Mouse (Mus musculus) MEL (cell line): ENCODE results near the gene Iqgap3. TPM values are rescaled to one million over a fixed set of nuclear protein-coding genes. Genes with fewer than 3 reads are reported as not detected.
A peak's percentile ranks its signal among the peaks of the same experiment; 100 is the strongest.

Experiments
- DNase-seq: peaks from one replicate; pipeline ENCODE4 v3.0.0; 2011; ENCODE audit warnings: low read depth, low spot score
- H3K27ac ChIP-seq: 2 replicates; pipeline ENCODE4 v1.5.1; 2012; ENCODE audit warnings: low read depth, mild to moderate bottlenecking, control low read depth, low read length, moderate library complexity; ENCODE audit not compliant: control insufficient read depth
- H3K27me3 ChIP-seq, 2 experiments: fragments of 150-350 bp in 1 of 2; sonication (generic) in 1 of 2; 2 replicates each; pipeline ENCODE4 v1.6.1; 2012; ENCODE audit warnings: low read length in 2 of 2, mild to moderate bottlenecking in 2 of 2, improper control_type of control experiment in 1 of 2, moderate library complexity in 1 of 2; ENCODE audit not compliant: insufficient read depth in 2 of 2, control insufficient read depth in 1 of 2
- H3K36me3 ChIP-seq, 2 experiments: 2 replicates each; pipeline ENCODE4 v1.6.1; 2012 to 2014; ENCODE audit warnings: low read length in 2 of 2, improper control_type of control experiment in 1 of 2, inconsistent platforms in 1 of 2, mild to moderate bottlenecking in 1 of 2; ENCODE audit not compliant: insufficient read depth in 2 of 2, control insufficient read depth in 1 of 2
- H3K4me1 ChIP-seq, 2 experiments: fragments of 150-350 bp in 1 of 2; sonication (generic) in 1 of 2; 2 replicates each; pipeline ENCODE4 v1.6.1; 2012; ENCODE audit warnings: low read length in 2 of 2, improper control_type of control experiment in 1 of 2, mild to moderate bottlenecking in 1 of 2; ENCODE audit not compliant: insufficient read depth in 2 of 2, control insufficient read depth in 1 of 2
- H3K4me3 ChIP-seq, 2 experiments: fragments of 150-350 bp in 1 of 2; sonication (generic) in 1 of 2; 2 replicates each; pipeline ENCODE4 v1.5.1; 2012; ENCODE audit warnings: low read depth in 2 of 2, low read length in 2 of 2, mild to moderate bottlenecking in 2 of 2, moderate library complexity in 2 of 2, control low read depth in 1 of 2, improper control_type of control experiment in 1 of 2; ENCODE audit not compliant: control insufficient read depth in 1 of 2, insufficient read depth in 1 of 2
- H3K79me2 ChIP-seq: 2 replicates; pipeline ENCODE4 v1.6.1; 2012; ENCODE audit warnings: mild to moderate bottlenecking, low read length, moderate library complexity; ENCODE audit not compliant: control insufficient read depth, poor library complexity, insufficient read depth
- H3K9ac ChIP-seq: 2 replicates; pipeline ENCODE4 v1.6.1; 2012; ENCODE audit warnings: low read depth, mild to moderate bottlenecking, control low read depth, low read length, moderate library complexity; ENCODE audit not compliant: control insufficient read depth, poor library complexity, severe bottlenecking
- H3K9me3 ChIP-seq: fragments of 150-350 bp; sonication (generic); replicated peaks from 2 replicates; pipeline ENCODE4 v1.6.1; 2012; ENCODE audit warnings: mild to moderate bottlenecking, low read length, improper control_type of control experiment, moderate library complexity; ENCODE audit not compliant: insufficient read depth
- CHD1 ChIP-seq: IDR thresholded peaks from 2 replicates; pipeline ENCODE4 v1.6.1; 2012; ENCODE audit warnings: low read depth, mild to moderate bottlenecking, inconsistent platforms, low read length, improper control_type of control experiment
- CTCF ChIP-seq, 3 experiments: IDR thresholded peaks in 2 of 3; conservative IDR thresholded peaks in 1 of 3; 2 replicates each; pipeline ENCODE4 v1.5.1; 2011 to 2012; ENCODE audit warnings: low read length in 3 of 3, low read depth in 2 of 3, mild to moderate bottlenecking in 2 of 3, improper control_type of control experiment in 1 of 3, inconsistent platforms in 1 of 3, mixed read lengths in 1 of 3, moderate library complexity in 1 of 3; ENCODE audit not compliant: control insufficient read depth in 1 of 3, insufficient read depth in 1 of 3, poor library complexity in 1 of 3, severe bottlenecking in 1 of 3
- E2F4 ChIP-seq: IDR thresholded peaks from 2 replicates; pipeline ENCODE4 v1.6.1; 2011; ENCODE audit warnings: low read depth, low read length, improper control_type of control experiment, borderline replicate concordance
- ELF1 ChIP-seq: IDR thresholded peaks from 2 replicates; pipeline ENCODE4 v1.6.1; 2014; ENCODE audit warnings: low read depth, mild to moderate bottlenecking, inconsistent platforms, low read length, improper control_type of control experiment, moderate library complexity
- GABPA ChIP-seq: IDR thresholded peaks from 2 replicates; pipeline ENCODE4 v1.6.1; 2012; ENCODE audit warnings: low read depth, mild to moderate bottlenecking, inconsistent platforms, low read length, improper control_type of control experiment, moderate library complexity
- GATA1 ChIP-seq: IDR thresholded peaks from 2 replicates; pipeline ENCODE4 v1.6.1; 2011; ENCODE audit warnings: low read depth, low read length, improper control_type of control experiment
- KAT2A ChIP-seq: conservative IDR thresholded peaks from 2 replicates; pipeline ENCODE4 v1.6.1; 2012; ENCODE audit warnings: low read depth, low read length, improper control_type of control experiment, inconsistent platforms
- MAZ ChIP-seq: IDR thresholded peaks from 2 replicates; pipeline ENCODE4 v1.6.1; 2012; ENCODE audit warnings: low read depth, mild to moderate bottlenecking, inconsistent platforms, low read length, improper control_type of control experiment
- MXI1 ChIP-seq: IDR thresholded peaks from 2 replicates; pipeline ENCODE4 v1.6.1; 2011; ENCODE audit warnings: mild to moderate bottlenecking, low read depth, low read length, improper control_type of control experiment
- MYB ChIP-seq: IDR thresholded peaks from 2 replicates; pipeline ENCODE4 v1.6.1; 2011; ENCODE audit warnings: mild to moderate bottlenecking, low read depth, low read length, improper control_type of control experiment
- NELFE ChIP-seq: IDR thresholded peaks from 2 replicates; pipeline ENCODE4 v1.6.1; 2011; ENCODE audit warnings: low read depth, low read length, improper control_type of control experiment
- NRF1 ChIP-seq: IDR thresholded peaks from 2 replicates; pipeline ENCODE4 v1.6.1; 2014; ENCODE audit warnings: low read depth, mild to moderate bottlenecking, inconsistent platforms, low read length, improper control_type of control experiment, moderate library complexity; ENCODE audit not compliant: poor library complexity, insufficient read depth, severe bottlenecking
- POLR2AphosphoS2 ChIP-seq: IDR thresholded peaks from 2 replicates; pipeline ENCODE4 v1.6.1; 2011; ENCODE audit warnings: low read length, improper control_type of control experiment
- POLR2AphosphoS5 ChIP-seq: IDR thresholded peaks from 2 replicates; pipeline ENCODE4 v1.6.1; 2012; ENCODE audit warnings: low read depth, borderline replicate concordance, mild to moderate bottlenecking, inconsistent platforms, low read length, moderate library complexity, mixed read lengths
- RCOR1 ChIP-seq: IDR thresholded peaks from 2 replicates; pipeline ENCODE4 v1.6.1; 2012; ENCODE audit warnings: low read depth, mild to moderate bottlenecking, inconsistent platforms, low read length, improper control_type of control experiment
- SMC3 ChIP-seq: IDR thresholded peaks from 2 replicates; pipeline ENCODE4 v1.6.1; 2011; ENCODE audit warnings: low read depth, low read length, improper control_type of control experiment
- TAL1 ChIP-seq: IDR thresholded peaks from 2 replicates; pipeline ENCODE4 v1.6.1; 2012; ENCODE audit warnings: mild to moderate bottlenecking, inconsistent platforms, low read length, moderate library complexity, mixed read lengths
- USF1 ChIP-seq: IDR thresholded peaks from 2 replicates; pipeline ENCODE4 v1.6.1; 2014; ENCODE audit warnings: low read depth, mild to moderate bottlenecking, inconsistent platforms, low read length, improper control_type of control experiment, moderate library complexity
- ZKSCAN1 ChIP-seq: IDR thresholded peaks from 2 replicates; pipeline ENCODE4 v1.6.1; 2012; ENCODE audit warnings: low read depth, mild to moderate bottlenecking, inconsistent platforms, low read length, improper control_type of control experiment, moderate library complexity
- ZNF384 ChIP-seq: IDR thresholded peaks from 2 replicates; pipeline ENCODE4 v1.6.1; 2012; ENCODE audit warnings: low read depth, mild to moderate bottlenecking, inconsistent platforms, low read length, improper control_type of control experiment
- polyA plus RNA-seq, 2 experiments: library from polyadenylated mRNA; stranded (reverse) in 1 of 2; unstranded in 1 of 2; fragments of >175 nt in 1 of 2; fragments of >200 nt in 1 of 2; gene quantifications; 2 replicates each; pipeline versions ENCODE4 v1.2.1 to v1.2.4; 2012; ENCODE audit warnings: low replicate concordance in 2 of 2, low read depth in 1 of 2; ENCODE audit not compliant: insufficient read length in 2 of 2, insufficient read depth in 1 of 2, missing spikeins in 1 of 2
- total RNA-seq: library from RNA; depleted of rRNA; stranded (reverse); fragments of 300-350 nt; gene quantifications from 2 replicates; pipeline ENCODE4 v1.2.3, GENCODE M21; 2012

Gene Iqgap3
- total and polyA plus RNA-seq, 3 experiments: 21.1 to 42.5 TPM; not detected in 1

- Histone ChIP-seq H3K4me1 (no peaks in the 10 kb centered on the region; a peak in 1 of 4 replicates), H3K79me2 (peaks cover 27% of the 10 kb centered on the region), H3K27ac (no peak overlapping the region), H3K36me3 (peaks cover 0 to 37% of the 10 kb centered on the region in 2 experiments; a peak in 3 of 4 replicates)
- no peak for TF ChIP-seq USF1
- TF ChIP-seq RCOR1: no peak
- TF ChIP-seq ZKSCAN1: no peak
- TF ChIP-seq GATA1: no peak
- no peak for TF ChIP-seq ELF1
- no peak for TF ChIP-seq MYB
- TF ChIP-seq KAT2A: no peak
- TF ChIP-seq E2F4: no peak
- no peak for TF ChIP-seq CHD1
- no peak for TF ChIP-seq MAZ
- TF ChIP-seq POLR2AphosphoS5: no peak
- no peak for TF ChIP-seq ZNF384
- no peak for TF ChIP-seq NELFE
- no peak for TF ChIP-seq NRF1
- TF ChIP-seq, all 39 proteins: peak for 0
- H3K9ac ChIP-seq: no peak overlapping the region
- no peaks in the 10 kb centered on the region for H3K27me3 ChIP-seq
- DNase-seq: no peak
- H3K9me3 ChIP-seq: no peaks in the 10 kb centered on the region
- no peak overlapping the region for H3K4me3 ChIP-seq
Observed at GRCm38 (mm10) chr3:88156817-88157216, 75.0 kb downstream of the Iqgap3 start.

GRCm38 (mm10) chr3:88157771-88158597 lies 76.2 kb downstream of the Iqgap3 start:
- H3K9ac ChIP-seq: no peak overlapping the region
- peak; percentile 47 for DNase-seq
- TF ChIP-seq ELF1 (no peak), POLR2AphosphoS2 (no peak), GABPA (no peak), USF1 (no peak), MXI1 (no peak), POLR2AphosphoS5 (no peak), CTCF (IDR thresholded peaks at IDR 0.05 in 2 of 3, conservative IDR thresholded peaks at IDR 0.05 in 1 of 3; ENCODE audit: control insufficient read depth in 1 of 3, insufficient read depth in 1 of 3, low read depth in 2 of 3, low read length in 3 of 3, poor library complexity in 1 of 3, severe bottlenecking in 1 of 3) (peak in 2 of 3 experiments; percentile 54 to 72; a peak in 5 of 6 replicates), TAL1 (no peak), GATA1 (no peak), SMC3 (peak; percentile 30)
- TF ChIP-seq, all 39 proteins: peak for 2
- peaks cover 0 to 41% of the 10 kb centered on the region in 2 experiments; a peak in 3 of 4 replicates for H3K36me3 ChIP-seq
- H3K27ac ChIP-seq: no peak overlapping the region
- no peaks in the 10 kb centered on the region; a peak in 1 of 4 replicates for H3K4me1 ChIP-seq
- H3K4me3 ChIP-seq: no peak overlapping the region
- H3K27me3 ChIP-seq: no peaks in the 10 kb centered on the region
- H3K79me2 ChIP-seq: peaks cover 18% of the 10 kb centered on the region
- H3K9me3 ChIP-seq: no peaks in the 10 kb centered on the region
